Mouse (Mus musculus) brain, embryonic 18.5 days (tissue): ENCODE data around the gene Adap1.

Experiments
- DNase-seq: peaks from one replicate; pipeline ENCODE4 v3.0.0-alpha.2; 2012; ENCODE audit warnings: low read depth, low spot score

The Adap1 gene

DNA sequence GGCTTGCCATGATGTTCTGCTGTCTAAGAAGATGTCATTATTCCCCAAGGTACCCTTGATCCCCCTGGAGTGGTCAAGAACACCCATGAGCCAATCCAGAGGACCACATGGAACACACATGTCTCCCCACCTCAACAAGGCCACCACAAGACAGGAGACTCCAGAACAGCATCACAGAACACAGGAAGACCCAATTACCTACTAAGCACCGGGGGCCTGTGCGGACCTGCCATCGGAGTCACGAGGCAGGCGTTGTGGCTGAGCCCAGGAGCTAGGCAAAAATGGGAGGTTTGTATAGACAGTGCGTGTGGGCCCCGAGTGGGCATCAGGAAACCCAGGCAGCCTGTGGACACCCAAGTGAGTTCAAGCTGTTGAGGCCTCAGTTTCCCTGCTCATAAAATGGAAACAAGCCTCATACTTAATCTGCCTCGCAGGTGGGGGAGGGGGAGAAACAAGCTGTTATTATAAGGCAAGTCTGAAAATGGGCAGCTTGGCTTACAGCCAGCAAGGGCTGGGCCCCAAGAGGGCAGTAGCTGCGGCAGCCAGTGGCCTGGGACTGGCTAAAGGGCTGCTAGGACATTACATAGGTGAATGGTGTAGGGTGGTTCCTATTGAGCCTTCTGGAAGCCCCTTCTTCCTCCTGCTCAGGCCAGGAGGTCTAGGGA is 2.0 kb downstream of the Adap1 start:
- DNase-seq: no peak

- no peak for DNase-seq
Observed at GRCm38 (mm10) chr5:139321331-139321730, 4.1 kb downstream of the Adap1 start.

GRCm38 (mm10) chr5:139320424-139320823 is 5.0 kb downstream of the Adap1 start:
- no peak for DNase-seq

DNA sequence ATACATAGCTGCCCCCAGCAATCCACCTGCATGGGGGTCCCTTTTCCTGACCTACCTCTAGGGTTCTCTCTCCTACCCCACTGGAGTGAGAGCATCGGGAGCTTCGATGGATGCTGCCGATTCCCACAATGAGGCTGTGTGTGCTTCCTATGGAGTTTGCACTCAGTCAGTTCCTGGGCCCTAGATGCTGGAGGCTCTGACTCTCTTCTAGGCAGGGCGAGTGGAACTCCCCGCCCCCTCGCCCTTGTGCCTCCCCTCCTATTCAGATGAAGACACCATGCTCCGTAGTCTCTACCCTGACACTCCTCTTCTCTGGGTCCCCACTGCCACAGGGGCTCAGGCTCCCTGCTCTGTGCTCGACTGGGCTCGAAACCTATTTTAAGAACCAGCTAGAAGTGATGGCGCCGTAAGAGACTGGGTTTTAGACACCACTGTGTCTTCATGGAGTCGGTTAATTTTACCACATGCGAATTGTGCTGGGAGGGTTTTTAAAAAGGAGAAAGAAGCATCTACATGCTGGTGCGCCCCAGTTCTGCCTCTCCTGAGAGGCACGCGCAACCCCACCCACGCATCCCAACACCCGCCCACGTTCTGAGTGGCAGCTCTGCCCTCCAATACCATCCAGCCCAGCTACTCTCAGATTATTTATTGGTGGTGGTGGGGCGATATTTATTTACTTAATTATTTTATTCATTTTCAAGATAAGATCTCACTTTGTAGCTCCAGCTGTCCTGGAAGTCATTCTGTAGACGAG is 7.5 kb downstream of the Adap1 start:
- DNase-seq: no peak

DNA sequence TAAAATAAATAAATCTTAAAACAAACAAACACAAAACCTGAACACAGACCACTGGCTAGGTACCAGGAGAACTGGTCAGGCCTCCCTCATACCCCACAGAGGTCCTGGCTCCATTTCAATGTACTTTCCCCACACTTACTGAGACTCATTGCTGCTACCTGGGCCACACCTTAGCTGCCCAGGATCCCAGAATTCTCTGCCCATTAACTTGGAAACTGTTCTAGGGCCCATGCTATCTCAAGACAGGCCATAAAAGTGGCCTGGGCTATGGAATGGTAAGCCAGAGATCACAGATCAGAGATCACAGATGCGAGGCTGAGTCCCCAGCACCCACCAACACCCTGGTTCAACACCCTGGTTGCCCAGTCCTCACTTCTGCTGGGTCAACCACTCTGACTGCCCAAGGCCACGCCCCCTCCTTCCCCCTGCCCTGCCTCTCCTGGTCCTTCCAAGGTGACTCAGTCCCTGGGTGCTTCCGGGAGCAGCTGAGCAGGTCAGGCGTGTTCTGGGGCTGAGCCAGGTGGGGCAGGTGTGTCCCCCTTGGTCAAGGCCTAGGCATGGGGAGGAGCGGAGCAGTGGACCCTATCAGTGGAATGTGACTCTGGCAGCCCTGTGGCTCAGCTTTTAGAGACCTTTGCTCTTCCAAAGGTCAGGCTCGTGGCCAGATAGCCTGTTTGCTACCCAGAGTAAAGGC is 8.3 kb downstream of the Adap1 start:
- DNase-seq: no peak

DNA sequence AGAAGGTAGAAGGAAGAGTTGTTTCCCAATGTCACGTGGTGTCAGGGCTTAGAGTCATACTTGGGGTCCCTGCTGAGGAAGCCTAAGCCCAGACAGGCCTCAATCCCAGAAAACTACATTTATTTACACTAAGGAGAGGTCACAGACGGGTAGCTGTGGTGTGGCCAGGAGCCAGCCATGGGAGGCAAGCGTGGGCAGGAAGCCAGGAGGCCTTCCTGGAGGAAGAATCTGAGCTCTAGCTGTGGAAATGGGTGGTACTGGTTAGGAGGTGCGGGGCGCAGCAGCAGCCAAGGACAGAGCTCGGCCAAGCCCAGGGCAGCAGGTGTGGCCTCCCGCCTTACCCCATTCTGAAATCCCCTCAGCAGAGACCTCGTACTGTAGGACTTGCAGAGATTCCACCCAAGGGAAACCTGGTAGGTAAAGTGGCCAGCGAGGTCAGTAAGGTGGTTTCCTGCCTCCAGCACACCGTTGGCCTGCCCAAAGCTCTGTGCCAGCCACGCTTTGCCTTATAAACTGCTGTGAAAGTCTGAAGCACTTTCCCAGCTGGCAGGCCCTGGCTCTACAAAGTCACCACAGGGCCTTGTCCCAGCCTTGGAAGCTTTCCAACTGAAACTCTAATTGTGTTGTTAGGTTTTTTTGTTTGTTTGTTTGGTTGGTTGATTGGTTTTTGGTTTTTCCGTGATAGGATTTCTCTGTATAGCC is 10.3 kb downstream of the Adap1 start:
- no peak for DNase-seq

DNA sequence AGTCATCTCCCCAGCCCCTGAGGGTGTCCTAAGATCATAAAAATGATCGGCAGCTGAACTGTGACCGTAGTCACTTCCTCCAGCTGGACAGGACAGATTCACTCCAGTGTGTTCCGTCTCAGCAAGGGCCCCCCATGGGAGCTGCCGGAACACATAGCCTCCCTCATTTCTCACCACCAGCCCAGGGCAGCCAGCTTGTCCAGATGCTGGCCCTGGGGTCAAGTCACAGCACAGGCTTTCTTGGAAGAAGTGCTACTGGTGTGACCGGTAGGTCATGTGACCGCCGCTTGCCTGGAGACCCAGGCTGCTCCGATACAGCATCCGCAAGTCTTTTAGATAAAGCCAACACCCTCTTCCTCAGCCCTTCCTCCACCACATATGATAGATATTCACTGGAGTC is 11.9 kb downstream of the Adap1 start:
- no peak for DNase-seq

- DNase-seq: no peak
Observed at GRCm38 (mm10) chr5:139311822-139312221, 13.6 kb downstream of the Adap1 start.

DNA sequence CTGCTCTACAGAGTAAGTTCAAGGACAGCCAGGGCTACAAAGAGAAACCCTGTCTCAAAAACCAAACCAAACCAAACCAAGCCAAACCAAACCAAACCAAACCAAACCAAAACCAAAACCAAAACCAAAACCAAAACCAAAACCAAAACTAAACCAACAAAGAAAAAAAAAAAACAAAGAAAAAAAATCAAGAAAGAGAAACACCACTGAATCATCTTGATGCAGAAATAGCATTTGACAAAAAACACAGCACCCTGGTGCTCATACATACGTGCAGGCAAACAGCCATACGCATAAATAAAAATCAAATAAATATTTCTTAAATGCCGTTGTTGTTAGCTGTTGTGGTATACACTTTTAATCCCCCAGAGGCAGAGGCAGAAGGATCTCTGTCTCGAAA is 14.9 kb downstream of the Adap1 start:
- DNase-seq: no peak

- DNase-seq: no peak
Observed at GRCm38 (mm10) chr5:139309946-139310345, 15.5 kb downstream of the Adap1 start.

DNA sequence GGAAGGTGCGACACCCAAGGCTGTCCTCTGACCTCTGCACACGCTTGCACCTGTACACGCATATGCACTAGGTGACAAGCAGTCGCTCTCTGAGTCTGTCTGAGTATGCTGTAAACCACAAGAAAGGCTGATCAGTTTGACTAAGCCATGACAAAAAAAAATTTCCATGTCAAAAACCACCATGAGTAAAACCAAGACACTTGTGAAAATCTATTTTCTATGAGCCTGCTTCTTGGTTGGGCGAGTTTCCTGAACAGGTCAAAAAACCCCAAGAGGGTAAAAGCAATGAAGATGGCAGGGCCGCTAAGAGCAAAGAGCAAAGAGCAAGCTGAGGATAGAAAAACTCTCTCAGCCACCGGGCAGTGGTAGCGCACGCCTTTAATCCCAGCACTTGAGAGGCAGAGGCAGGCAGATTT is 21.8 kb downstream of the Adap1 start:
- no peak for DNase-seq

GRCm38 (mm10) chr5:139302101-139302500 is 23.3 kb downstream of the Adap1 start:
- no peak for DNase-seq

- no peak for DNase-seq
Observed at GRCm38 (mm10) chr5:139297745-139298144, 27.7 kb downstream of the Adap1 start.

DNA sequence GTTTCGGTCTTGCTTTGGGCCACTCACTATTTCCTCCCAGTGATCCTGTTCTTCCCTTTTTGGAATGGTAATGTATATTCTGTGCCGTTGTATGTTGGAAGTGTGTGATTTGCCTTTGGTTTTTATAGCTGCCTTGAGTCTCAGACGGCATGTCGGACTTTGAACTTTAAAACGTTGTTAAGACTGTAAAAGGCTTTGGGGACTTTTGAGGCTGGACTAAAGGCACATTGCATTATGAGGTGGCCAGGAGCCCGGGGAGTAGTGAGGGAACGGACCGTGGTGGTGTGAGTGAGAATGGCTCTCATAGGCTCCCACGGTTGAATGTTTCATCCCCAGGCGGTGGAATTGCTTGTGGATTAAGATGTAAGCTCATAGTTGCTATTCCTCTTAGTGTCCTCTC is 28.3 kb downstream of the Adap1 start:
- no peak for DNase-seq

GRCm38 (mm10) chr5:139294089-139294488 is 31.3 kb downstream of the Adap1 start:
- DNase-seq: no peak

DNA sequence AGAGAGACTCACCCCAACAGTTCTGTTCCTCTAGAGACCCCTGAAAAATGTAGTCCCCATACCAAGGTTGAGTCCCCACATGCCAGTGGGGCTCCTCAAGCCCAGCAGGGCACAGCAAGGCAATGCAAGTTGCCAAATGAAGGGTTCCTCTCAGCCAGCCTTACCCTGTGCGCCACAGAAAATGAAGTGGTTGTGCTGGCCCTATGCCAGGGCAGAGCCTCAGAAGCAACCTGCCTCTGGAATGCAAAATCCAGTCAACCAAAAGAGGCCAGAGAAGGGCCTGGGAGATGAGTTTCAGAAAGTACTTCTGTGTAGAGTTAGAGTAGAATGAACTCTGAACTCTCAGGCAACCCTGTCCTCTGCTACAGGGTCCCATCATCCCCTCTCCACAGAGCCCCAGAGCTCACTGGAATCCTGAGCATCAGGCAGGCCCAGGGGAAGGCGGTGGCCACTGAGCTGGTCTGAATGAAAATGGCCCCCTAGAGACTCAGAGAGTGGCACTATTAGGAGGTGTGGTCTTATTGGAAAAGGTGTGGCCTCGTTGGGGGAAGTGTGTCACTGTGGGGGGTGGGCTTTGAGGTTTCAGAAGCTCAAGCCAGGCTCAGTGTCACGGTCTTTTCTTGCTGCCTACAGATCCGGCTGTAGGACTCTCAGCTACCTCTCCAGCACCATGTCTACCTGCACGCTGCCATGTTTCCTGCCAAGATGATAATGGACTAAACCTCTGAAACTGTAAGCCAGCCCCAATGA is 33.4 kb downstream of the Adap1 start:
- no peak for DNase-seq

DNA sequence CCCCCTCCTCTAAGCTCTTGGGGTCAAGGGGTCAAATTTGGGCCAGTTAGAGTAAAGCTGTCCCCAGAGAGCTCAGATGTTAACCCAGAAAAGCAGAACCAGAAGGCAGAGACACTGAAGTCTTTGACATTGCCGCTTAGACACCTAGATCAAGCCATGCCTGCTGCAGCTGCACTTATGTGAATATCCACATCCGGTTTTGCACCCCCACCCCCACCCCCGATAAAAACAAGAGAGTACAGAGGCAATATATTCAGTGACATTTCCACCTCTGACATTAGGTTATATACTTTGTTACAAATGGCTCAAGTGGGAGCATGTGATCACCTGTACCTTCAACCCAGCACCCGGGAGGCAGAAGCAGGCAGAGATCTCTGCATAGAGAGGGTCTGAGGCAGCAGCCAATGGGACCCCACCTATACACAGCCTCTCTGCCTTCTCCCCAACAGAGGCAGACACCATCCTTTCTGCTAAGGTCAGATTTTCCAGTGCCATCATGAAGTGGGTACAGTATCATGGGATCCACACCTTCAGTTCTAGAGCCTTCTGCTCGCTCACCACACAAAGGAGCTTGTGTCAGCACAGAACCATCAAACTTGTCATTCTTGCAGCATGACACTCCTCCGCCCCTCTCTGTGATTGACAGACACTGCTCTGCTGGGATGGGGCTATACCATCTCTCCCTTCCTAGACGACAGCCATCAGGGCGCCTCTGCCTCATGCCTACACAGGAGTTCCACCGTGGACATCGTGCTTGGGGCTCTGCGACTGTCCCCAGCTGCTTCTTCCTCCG is 34.8 kb downstream of the Adap1 start:
- no peak for DNase-seq

- no peak for DNase-seq
Observed at GRCm38 (mm10) chr5:139288591-139288990, 36.8 kb downstream of the Adap1 start.

DNA sequence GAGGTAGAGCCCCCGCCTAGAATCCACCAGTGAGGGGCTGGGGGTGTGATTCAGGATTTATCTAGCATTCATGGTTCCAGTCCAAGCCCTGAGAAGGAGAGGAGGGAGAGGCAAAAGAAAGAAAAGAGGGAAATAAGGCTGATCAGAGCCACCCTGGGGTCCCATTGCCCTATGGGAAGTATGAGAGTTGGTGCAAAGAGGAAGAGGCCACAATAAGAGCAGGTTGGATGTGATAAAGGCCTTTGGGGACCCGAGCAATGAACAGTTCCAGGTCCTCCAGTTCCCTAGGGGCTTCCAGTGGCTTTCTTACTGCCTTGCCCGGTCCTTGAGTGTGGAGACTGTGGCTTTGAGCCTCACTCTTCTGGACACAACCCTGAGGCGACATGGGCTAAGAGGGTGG is 37.6 kb downstream of the Adap1 start:
- no peak for DNase-seq

DNA sequence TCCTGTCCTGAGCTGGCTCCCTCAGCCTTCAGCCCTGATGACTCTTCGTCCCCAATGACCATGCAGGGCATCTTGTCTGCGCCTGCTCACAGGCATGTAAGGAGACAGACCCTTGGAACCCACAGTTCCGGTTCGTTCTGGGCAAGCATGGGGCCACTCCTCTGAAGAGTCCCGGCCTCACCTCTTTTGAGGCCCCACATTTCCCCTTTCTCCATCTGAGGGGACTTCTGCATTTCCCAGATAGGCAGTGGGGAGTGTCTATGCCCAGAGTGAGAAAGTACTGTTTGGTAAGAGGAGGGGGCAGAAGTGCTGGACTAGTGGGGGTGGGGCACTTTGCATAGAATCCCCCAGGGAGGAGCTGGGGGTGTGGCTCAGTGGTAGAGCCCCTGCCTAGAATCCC is 38.3 kb downstream of the Adap1 start:
- DNase-seq: no peak
